Mouse (Mus musculus) liver, postnatal 0 days (tissue): ENCODE results near the gene Slc16a10.

Experiments
- CTCF ChIP-seq: sonication (generic); IDR thresholded peaks from 2 replicates; pipeline ENCODE4 v1.5.1; 2016; ENCODE audit warnings: antibody characterized with exemption, low read depth
- EP300 ChIP-seq: IDR thresholded peaks from 2 replicates; pipeline ENCODE4 v1.6.1; 2016; ENCODE audit warnings: antibody characterized with exemption, low read depth, mild to moderate bottlenecking

DNA sequence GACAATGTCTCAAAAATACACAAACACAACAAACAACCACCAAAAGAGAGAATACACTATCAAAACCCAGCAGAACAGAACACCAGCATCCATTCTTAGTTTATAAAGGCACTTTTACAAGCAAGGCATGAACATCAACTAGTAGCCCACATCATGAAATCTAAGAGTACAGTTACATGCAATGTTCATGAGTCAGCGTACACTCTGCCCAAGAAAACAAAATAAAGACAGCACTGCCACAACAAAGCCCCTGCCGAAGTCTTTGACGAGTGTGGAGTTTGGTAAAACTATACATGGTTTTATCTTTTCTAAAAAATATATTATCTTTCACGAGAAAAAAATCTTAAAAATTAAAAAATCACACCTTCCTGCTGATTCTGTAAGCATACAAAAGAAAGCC, 58.5 kb downstream of the Slc16a10 start:
- no peak for TF ChIP-seq CTCF
- no peak for TF ChIP-seq EP300
